Mouse (Mus musculus): ENCODE data around the gene 1700017B05Rik.

GRCm38 (mm10) chr9:57212448-57213222 is 49.8 kb downstream of the 1700017B05Rik start:
- no peak for TF ChIP-seq CTCF (IDR thresholded peaks at IDR 0.05; ENCODE audit: low read depth)
- TF ChIP-seq EP300 (IDR thresholded peaks at IDR 0.05; ENCODE audit: low read depth): no peak

Measured in liver, embryonic 14.5 days (tissue).